25 mouse cellular contexts compared by ENCODE assay signal in the genomic region with DNA sequence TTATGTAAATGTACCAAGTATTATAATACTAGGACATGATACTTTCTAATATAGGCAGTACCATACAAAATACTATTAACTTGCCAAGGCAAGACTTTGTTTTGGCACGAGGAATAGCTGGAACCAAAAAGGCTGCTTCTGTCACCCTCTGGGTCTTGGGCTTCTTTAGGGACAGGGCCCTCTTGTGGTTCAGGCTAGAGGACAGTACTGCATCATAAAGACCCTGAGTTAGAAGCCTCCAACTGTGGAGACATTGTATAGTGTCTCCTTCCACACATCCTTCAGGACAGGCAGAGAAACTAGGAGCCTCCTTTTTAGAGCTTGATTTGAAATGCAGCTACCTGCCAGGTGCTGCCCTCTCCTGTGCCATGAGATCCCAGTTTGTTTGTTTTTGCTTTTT.
DNase-seq lines count a peak whose midpoint lies in the region; ATAC-seq and TF ChIP-seq lines count a peak whose summit lies in the region.
"Had no signal": no experiment of that assay in that cellular context is flagged by ENCODE, and none has a peak within 500 bp of the region (broad histone marks: within the 10 kb centered on the region; RNA-seq: fewer than 3 reads in every experiment).

No protein-coding gene starts in this region.

- no peaks in the 10 kb centered on the region for H3K27me3 ChIP-seq in forebrain, postnatal 0 days (ENCODE audit: insufficient read depth, low read length)
- H3K27me3 ChIP-seq in forebrain, embryonic 11.5 days (ENCODE audit: control insufficient read depth, insufficient read depth, low read length) = no peaks in the 10 kb centered on the region
- H3K27me3 ChIP-seq in hindbrain, postnatal 0 days (ENCODE audit: insufficient read depth, low read length) = no peaks in the 10 kb centered on the region
- no peaks in the 10 kb centered on the region for H3K27me3 ChIP-seq in hindbrain, embryonic 12.5 days
- H3K27me3 ChIP-seq in liver, embryonic 13.5 days = no peaks in the 10 kb centered on the region
- no peaks in the 10 kb centered on the region for H3K27me3 ChIP-seq in midbrain, postnatal 0 days (ENCODE audit: insufficient read depth, low read length)
- H3K27me3 ChIP-seq in midbrain, embryonic 11.5 days (ENCODE audit: control insufficient read depth, insufficient read depth, low read length) = no peaks in the 10 kb centered on the region
- H3K27me3 ChIP-seq: CH12.LX; embryonic facial prominence, embryonic 12.5 days; forebrain, embryonic 15.5 days; limb, embryonic 13.5 days; midbrain, embryonic 12.5 days; Patski had no signal

- H3K4me1 ChIP-seq in forebrain, postnatal 0 days (ENCODE audit: insufficient read depth) = no peaks in the 10 kb centered on the region; the same call in 1 of the 2 replicates
- H3K4me1 ChIP-seq in forebrain, embryonic 11.5 days (replicated peaks; ENCODE audit: control insufficient read depth, insufficient read depth, low read length) = peaks cover 11% of the 10 kb centered on the region
- no peaks in the 10 kb centered on the region; the same call in 1 of the 2 replicates for H3K4me1 ChIP-seq in hindbrain, postnatal 0 days (ENCODE audit: insufficient read depth, low read length)
- peaks cover 60% of the 10 kb centered on the region for H3K4me1 ChIP-seq in hindbrain, embryonic 12.5 days
- H3K4me1 ChIP-seq in liver, embryonic 13.5 days (replicated peaks) = peaks cover 84% of the 10 kb centered on the region
- H3K4me1 ChIP-seq in midbrain, postnatal 0 days (ENCODE audit: insufficient read depth, low read length) = no peaks in the 10 kb centered on the region
- peaks cover 19% of the 10 kb centered on the region for H3K4me1 ChIP-seq in midbrain, embryonic 11.5 days (ENCODE audit: control insufficient read depth, insufficient read depth, low read length)

- no peak overlapping the region for H3K4me3 ChIP-seq in forebrain, postnatal 0 days (ENCODE audit: low read depth, low read length)
- no peak overlapping the region for H3K4me3 ChIP-seq in forebrain, embryonic 11.5 days (ENCODE audit: low read depth, low read length)
- H3K4me3 ChIP-seq in hindbrain, postnatal 0 days (ENCODE audit: low read length) = no peak overlapping the region
- H3K4me3 ChIP-seq in hindbrain, embryonic 12.5 days = no peak overlapping the region
- no peak overlapping the region for H3K4me3 ChIP-seq in liver, embryonic 13.5 days (replicated peaks)
- H3K4me3 ChIP-seq in midbrain, postnatal 0 days (ENCODE audit: low read depth, low read length) = no peak overlapping the region
- H3K4me3 ChIP-seq in midbrain, embryonic 11.5 days (ENCODE audit: low read depth, low read length) = no peak overlapping the region
- H3K4me3 ChIP-seq: embryonic facial prominence, embryonic 12.5 days; forebrain, embryonic 15.5 days; limb, embryonic 13.5 days; midbrain, embryonic 12.5 days had no signal

- peak; percentile 36 for TF ChIP-seq CTCF in forebrain, postnatal 0 days (IDR thresholded peaks at IDR 0.05; ENCODE audit: low read depth)
- TF ChIP-seq CTCF in hindbrain, postnatal 0 days (IDR thresholded peaks at IDR 0.05; ENCODE audit: low read depth) = peak; percentile 48
- TF ChIP-seq CTCF in midbrain, postnatal 0 days (IDR thresholded peaks at IDR 0.05) = peak; percentile 50

- no peak overlapping the region for H3K27ac ChIP-seq in forebrain, postnatal 0 days (ENCODE audit: low read depth, low read length)
- no peak overlapping the region for H3K27ac ChIP-seq in forebrain, embryonic 11.5 days (ENCODE audit: low read depth, low read length)
- no peak overlapping the region for H3K27ac ChIP-seq in hindbrain, postnatal 0 days
- no peak overlapping the region for H3K27ac ChIP-seq in hindbrain, embryonic 12.5 days
- H3K27ac ChIP-seq in liver, embryonic 13.5 days = peak overlapping the region; percentile 51
- no peak overlapping the region; the same call in 1 of the 2 replicates for H3K27ac ChIP-seq in midbrain, postnatal 0 days (ENCODE audit: low read depth, low read length)
- no peak overlapping the region for H3K27ac ChIP-seq in midbrain, embryonic 11.5 days (ENCODE audit: low read depth, low read length)
- H3K27ac ChIP-seq: embryonic facial prominence, embryonic 12.5 days; limb, embryonic 13.5 days had no signal

- no peak for ATAC-seq in forebrain, postnatal 0 days
- ATAC-seq in forebrain, embryonic 11.5 days (replicated peaks; ENCODE audit: low FRiP score) = no peak
- no peak for ATAC-seq in hindbrain, postnatal 0 days
- ATAC-seq in hindbrain, embryonic 12.5 days (ENCODE audit: low FRiP score) = no peak
- ATAC-seq in liver, embryonic 13.5 days (ENCODE audit: low read depth) = no peak
- ATAC-seq in midbrain, postnatal 0 days (ENCODE audit: low FRiP score) = no peak
- no peak for ATAC-seq in midbrain, embryonic 11.5 days (ENCODE audit: low FRiP score)
- ATAC-seq: forebrain, embryonic 15.5 days; hindbrain, embryonic 16.5 days; intestine, embryonic 16.5 days; Patski had no signal

- 50% methylated on average over 1 of the region's 1 CpGs for WGBS in forebrain, postnatal 0 days
- 63% methylated on average over 1 of the region's 1 CpGs for WGBS in forebrain, embryonic 11.5 days
- 47% methylated on average over 1 of the region's 1 CpGs for WGBS in hindbrain, postnatal 0 days
- WGBS in hindbrain, embryonic 12.5 days = 76% methylated on average over 1 of the region's 1 CpGs
- WGBS in liver, embryonic 13.5 days (ENCODE audit: insufficient replicate concordance) = 55% methylated on average over 1 of the region's 1 CpGs
- WGBS in midbrain, postnatal 0 days = 53% methylated on average over 1 of the region's 1 CpGs
- WGBS in midbrain, embryonic 11.5 days = 59% methylated on average over 1 of the region's 1 CpGs

- H3K9me3 ChIP-seq in forebrain, postnatal 0 days (ENCODE audit: low read length) = no peaks in the 10 kb centered on the region
- no peaks in the 10 kb centered on the region for H3K9me3 ChIP-seq in forebrain, embryonic 11.5 days (ENCODE audit: control insufficient read depth, low read length)
- H3K9me3 ChIP-seq in hindbrain, postnatal 0 days (ENCODE audit: low read length) = no peaks in the 10 kb centered on the region
- H3K9me3 ChIP-seq in hindbrain, embryonic 12.5 days (replicated peaks) = no peaks in the 10 kb centered on the region
- H3K9me3 ChIP-seq in liver, embryonic 13.5 days (replicated peaks) = no peaks in the 10 kb centered on the region
- no peaks in the 10 kb centered on the region for H3K9me3 ChIP-seq in midbrain, postnatal 0 days (ENCODE audit: low read length)
- no peaks in the 10 kb centered on the region for H3K9me3 ChIP-seq in midbrain, embryonic 11.5 days (ENCODE audit: control insufficient read depth, low read length)
- H3K9me3 ChIP-seq: embryonic facial prominence, embryonic 12.5 days; forebrain, embryonic 15.5 days; G1E; limb, embryonic 13.5 days; midbrain, embryonic 12.5 days had no signal

- H3K9ac ChIP-seq in forebrain, postnatal 0 days = no peak overlapping the region
- no peak overlapping the region for H3K9ac ChIP-seq in forebrain, embryonic 11.5 days (ENCODE audit: low read length)
- H3K9ac ChIP-seq in hindbrain, postnatal 0 days (replicated peaks; ENCODE audit: low read length) = no peak overlapping the region
- no peak overlapping the region for H3K9ac ChIP-seq in hindbrain, embryonic 12.5 days
- H3K9ac ChIP-seq in liver, embryonic 13.5 days = no peak overlapping the region
- H3K9ac ChIP-seq in midbrain, postnatal 0 days (replicated peaks; ENCODE audit: low read length, poor library complexity, severe bottlenecking) = no peak overlapping the region
- no peak overlapping the region for H3K9ac ChIP-seq in midbrain, embryonic 11.5 days (ENCODE audit: low read length)
- H3K9ac ChIP-seq: embryonic facial prominence, embryonic 12.5 days; forebrain, embryonic 15.5 days; limb, embryonic 13.5 days; midbrain, embryonic 12.5 days had no signal

- H3K4me2 ChIP-seq in forebrain, postnatal 0 days (ENCODE audit: low read depth) = no peak overlapping the region
- H3K4me2 ChIP-seq in forebrain, embryonic 11.5 days (ENCODE audit: low read depth, low read length, severe bottlenecking) = no peak overlapping the region
- H3K4me2 ChIP-seq in hindbrain, postnatal 0 days (ENCODE audit: low read depth, low read length) = no peak overlapping the region
- H3K4me2 ChIP-seq in hindbrain, embryonic 12.5 days (replicated peaks) = no peak overlapping the region
- H3K4me2 ChIP-seq in liver, embryonic 13.5 days = no peak overlapping the region
- no peak overlapping the region for H3K4me2 ChIP-seq in midbrain, postnatal 0 days (ENCODE audit: low read depth, low read length, poor library complexity, severe bottlenecking)
- H3K4me2 ChIP-seq in midbrain, embryonic 11.5 days = no peak overlapping the region
- H3K4me2 ChIP-seq: embryonic facial prominence, embryonic 12.5 days; forebrain, embryonic 15.5 days; limb, embryonic 13.5 days; midbrain, embryonic 12.5 days had no signal

- DNase-seq in forebrain, postnatal 0 days = no peak
- DNase-seq in forebrain, embryonic 11.5 days (ENCODE audit: low spot score) = no peak
- DNase-seq in hindbrain, postnatal 0 days (ENCODE audit: low spot score) = peak; percentile 43
- DNase-seq in liver, embryonic 13.5 days = no peak
- no peak for DNase-seq in liver
- DNase-seq in midbrain, postnatal 0 days (ENCODE audit: low spot score) = peak; percentile 46
- DNase-seq in midbrain, embryonic 11.5 days (ENCODE audit: low spot score, missing footprints) = no peak
- DNase-seq: adrenal gland, postnatal 10 days; cerebellum, adult 11 months; cerebellum, adult 9-10 months; cerebellum, postnatal 36 days; heart, postnatal 4 days; kidney, adult 9 months; kidney, postnatal 14 days; lung, postnatal 10 days had no signal

- no peaks in the 10 kb centered on the region for H3K36me3 ChIP-seq in forebrain, postnatal 0 days (ENCODE audit: insufficient read depth)
- no peaks in the 10 kb centered on the region for H3K36me3 ChIP-seq in forebrain, embryonic 11.5 days (ENCODE audit: control insufficient read depth, insufficient read depth, low read length)
- no peaks in the 10 kb centered on the region for H3K36me3 ChIP-seq in hindbrain, postnatal 0 days (ENCODE audit: insufficient read depth, low read length)
- no peaks in the 10 kb centered on the region for H3K36me3 ChIP-seq in hindbrain, embryonic 12.5 days
- no peaks in the 10 kb centered on the region for H3K36me3 ChIP-seq in liver, embryonic 13.5 days
- H3K36me3 ChIP-seq in midbrain, postnatal 0 days (ENCODE audit: insufficient read depth, low read length) = no peaks in the 10 kb centered on the region
- H3K36me3 ChIP-seq in midbrain, embryonic 11.5 days (ENCODE audit: control insufficient read depth, insufficient read depth, low read length) = no peaks in the 10 kb centered on the region
- H3K36me3 ChIP-seq: embryonic facial prominence, embryonic 12.5 days; forebrain, embryonic 15.5 days; limb, embryonic 13.5 days; midbrain, embryonic 12.5 days had no signal

Comparison
In these comparisons a context has a peak if more than half of its experiments do, and no peak if none do; other contexts are left out.
1. DNase-seq: peak in hindbrain, postnatal 0 days (single experiment) and midbrain, postnatal 0 days (single experiment); none in forebrain, postnatal 0 days (single experiment), forebrain, embryonic 11.5 days (single experiment), liver, embryonic 13.5 days (single experiment), liver (single experiment) and midbrain, embryonic 11.5 days (single experiment).
2. Peak in every context shown above with its lines, with median percentiles within 50 percentile points of each other: CTCF ChIP-seq.